Mouse (Mus musculus) CD4-positive helper T cell, adult 2 months (primary cell): ENCODE data around the gene Naa20.

ENCODE experiments used
- DNase-seq: peaks from one replicate; pipeline ENCODE4 v3.0.0-alpha.2; 2012; ENCODE audit warnings: low read depth, missing footprints, low spot score

Gene Naa20

GRCm38 (mm10) chr2:145950239-145950638, 48.3 kb downstream of the Naa20 start:
- no peak for DNase-seq

- DNase-seq = no peak
These were observed 50.8 kb downstream of the Naa20 start for GRCm38 (mm10) chr2:145952726-145953125.

- no peak for DNase-seq
These were observed 53.9 kb downstream of the Naa20 start for GRCm38 (mm10) chr2:145955844-145956243.

- no peak for DNase-seq
These were observed 54.4 kb downstream of the Naa20 start for GRCm38 (mm10) chr2:145956318-145956717.

- DNase-seq = peak; percentile 29
These were observed 55.6 kb downstream of the Naa20 start for GRCm38 (mm10) chr2:145957450-145957849.

GRCm38 (mm10) chr2:145958097-145958496, 56.2 kb downstream of the Naa20 start:
- DNase-seq = no peak

GRCm38 (mm10) chr2:145958551-145958950, 56.7 kb downstream of the Naa20 start:
- DNase-seq = no peak

GRCm38 (mm10) chr2:145961861-145962260, 60.0 kb downstream of the Naa20 start:
- no peak for DNase-seq
